Mouse (Mus musculus) layer of hippocampus, postnatal 14 days (tissue): ENCODE results near the gene Camkk2. TPM values are rescaled to one million over a fixed set of nuclear protein-coding genes. Genes with fewer than 3 reads are reported as not detected.

Experiments used
- DNase-seq, 2 experiments: peaks; one replicate each; pipeline ENCODE4 v3.0.0; 2021 to 2022; ENCODE audit warnings: low spot score in 2 of 2, mixed read lengths in 1 of 2
- microRNA-seq, 2 experiments: library from miRNA; unstranded; fragments of <30 nt; microRNA quantifications; one replicate each; pipeline ENCODE4 v1.2.0; 2021
- total RNA-seq, 2 experiments: library from RNA; stranded (reverse); gene quantifications; 2 replicates each; pipeline ENCODE4 v1.2.3; 2021

Gene Camkk2
- total RNA-seq, 2 experiments from 2014 or later, result 116 to 120 TPM

DNA sequence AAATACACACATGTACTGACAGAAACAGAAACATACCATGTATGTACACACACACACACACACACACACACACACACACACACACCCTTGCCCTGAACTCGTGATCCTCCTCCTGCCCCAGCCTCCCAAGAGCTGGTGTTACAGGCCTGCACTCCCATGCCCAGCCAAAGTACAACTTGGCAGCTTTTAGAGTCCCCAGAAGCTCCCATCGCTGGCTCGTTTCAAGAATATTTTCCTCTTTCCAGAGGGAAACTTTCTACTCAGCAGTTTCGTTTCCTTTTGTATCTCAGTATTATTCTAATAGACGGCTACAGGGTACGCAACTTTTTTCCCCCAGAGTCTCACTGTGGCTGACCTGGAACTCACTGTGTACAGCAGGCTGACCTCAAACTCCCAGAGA lies 77.1 kb downstream of the Camkk2 start:
- no peak for DNase-seq

GRCm38 (mm10) chr5:122700837-122701212 lies 78.4 kb downstream of the Camkk2 start:
- no peak for DNase-seq

DNA sequence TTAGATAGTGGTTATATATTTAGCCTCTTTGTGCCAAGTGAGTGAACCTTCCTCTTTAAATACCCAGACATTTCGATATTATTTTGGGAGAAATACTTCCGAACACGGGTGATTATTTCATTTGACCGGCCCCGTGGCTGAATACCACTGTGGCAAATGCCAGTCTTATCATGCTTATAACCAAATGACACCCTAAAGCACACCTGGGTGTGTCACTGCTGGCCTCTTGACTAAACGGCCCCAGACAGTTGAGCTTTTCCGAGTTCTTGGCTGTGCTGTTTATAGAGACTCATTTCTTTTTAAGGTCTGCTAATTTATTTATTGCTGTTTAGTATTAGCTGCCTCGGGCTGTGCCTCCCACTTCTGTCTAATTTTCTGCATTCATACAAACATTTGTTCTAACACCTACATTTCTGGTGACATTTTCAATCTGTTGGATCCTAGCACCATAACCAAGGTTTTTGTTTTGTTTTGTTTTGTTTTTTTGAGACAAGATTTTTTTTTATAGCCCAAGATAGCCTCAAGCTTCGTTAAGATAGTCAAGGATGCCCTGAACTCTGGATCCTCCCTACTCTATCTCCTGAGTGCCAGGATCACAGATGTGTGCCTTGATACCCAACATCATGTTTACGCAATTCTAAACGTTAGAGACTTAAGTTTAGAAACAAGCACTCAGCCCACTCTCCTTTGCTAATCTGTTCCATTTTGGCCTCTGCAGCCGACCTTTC lies 78.9 kb downstream of the Camkk2 start:
- no peak for DNase-seq

- no peak for DNase-seq
These were observed 80.5 kb downstream of the Camkk2 start for GRCm38 (mm10) chr5:122698701-122699060.

DNA sequence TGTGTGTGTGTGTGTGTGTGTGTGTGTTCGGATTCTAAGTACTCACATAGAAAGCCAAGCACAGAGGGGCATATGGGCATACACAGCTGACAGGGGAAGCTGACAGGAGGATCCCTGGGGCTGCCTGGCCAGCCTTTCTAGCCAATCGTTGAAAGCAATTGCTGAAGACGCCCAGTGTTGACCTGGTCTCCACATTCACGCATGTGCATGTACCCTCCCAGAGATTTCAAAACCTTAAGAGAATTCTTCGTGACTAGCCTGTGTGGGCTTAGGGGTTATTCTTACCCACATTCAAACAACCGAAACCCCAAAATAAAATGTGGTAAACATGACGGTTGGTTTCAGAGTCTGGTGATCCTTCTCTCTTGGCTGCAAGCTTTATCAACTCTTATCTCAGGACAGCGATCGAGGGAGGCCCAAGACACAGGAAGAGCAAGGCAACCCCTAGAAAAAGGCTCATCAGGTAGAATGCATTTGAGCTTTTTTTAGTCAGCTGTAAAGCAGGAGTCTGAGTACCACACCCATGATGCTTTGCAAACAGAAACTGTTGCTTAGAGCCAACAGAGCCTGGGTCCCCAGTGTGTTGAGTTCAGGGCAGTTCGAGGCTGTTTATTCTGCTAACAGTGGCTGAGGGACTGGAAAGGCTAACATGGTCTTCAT lies 81.0 kb downstream of the Camkk2 start:
- no peak for DNase-seq

DNA sequence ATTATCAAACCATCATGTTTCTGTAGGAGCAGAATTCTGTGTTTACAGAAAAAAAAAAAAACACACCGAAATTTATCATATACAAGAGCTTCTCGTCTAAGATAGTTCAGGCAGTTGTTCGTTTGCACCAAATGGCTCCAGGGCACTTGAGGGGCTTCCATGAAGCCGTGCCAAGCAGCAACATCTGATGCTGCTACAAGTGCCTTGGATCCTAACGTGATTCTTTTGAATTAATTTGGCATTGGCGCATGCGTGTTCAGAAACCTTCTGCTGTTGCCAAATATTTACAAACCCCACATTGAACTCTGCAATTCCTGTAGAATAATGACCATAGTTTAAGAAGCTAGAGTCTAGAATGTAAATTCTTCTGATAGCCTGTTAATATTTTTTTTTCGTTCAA lies 83.7 kb downstream of the Camkk2 start:
- DNase-seq, result peak in 1 of 2 experiments; percentile 20

- peak in 1 of 2 experiments; percentile 29 for DNase-seq
These were observed 85.6 kb downstream of the Camkk2 start for GRCm38 (mm10) chr5:122693431-122694207.

DNA sequence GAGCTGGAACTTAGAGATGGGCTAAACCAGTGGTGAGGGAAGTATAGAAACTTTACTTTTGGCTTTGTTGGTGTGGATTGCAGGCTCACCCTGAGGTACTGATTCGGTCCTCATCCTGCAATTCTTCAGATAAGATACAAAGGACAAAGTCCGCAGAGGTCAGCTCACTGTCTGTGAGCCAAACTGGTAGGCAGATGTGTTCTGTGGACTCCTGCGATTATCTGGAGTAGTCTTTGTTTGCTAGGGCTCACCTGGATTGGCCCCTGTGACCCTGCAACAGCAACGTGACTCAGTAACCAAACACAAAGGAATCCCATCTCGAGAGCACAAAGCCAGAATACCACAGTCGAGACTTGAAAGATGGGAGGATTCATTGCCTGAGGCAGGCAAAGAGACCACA lies 88.7 kb downstream of the Camkk2 start:
- DNase-seq, result no peak

DNA sequence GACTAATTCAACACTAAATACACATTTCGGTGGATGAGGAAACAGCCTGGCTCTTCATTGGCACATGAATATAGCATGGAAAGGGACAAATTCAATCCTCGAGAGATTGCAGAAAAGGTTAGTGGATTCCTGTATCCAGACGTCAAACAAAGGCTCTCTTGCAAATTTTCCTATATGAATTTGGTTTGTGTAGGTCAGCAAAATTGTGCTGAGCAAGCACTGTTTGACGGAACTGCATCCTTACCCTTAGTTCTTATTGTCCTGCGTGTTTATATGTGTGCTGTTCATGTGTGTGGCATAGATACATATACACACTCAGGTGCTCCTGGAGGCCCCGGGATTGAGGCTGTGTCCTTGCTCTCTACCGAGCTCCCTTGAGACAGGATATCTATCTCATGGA lies 90.1 kb downstream of the Camkk2 start:
- DNase-seq, result no peak

DNA sequence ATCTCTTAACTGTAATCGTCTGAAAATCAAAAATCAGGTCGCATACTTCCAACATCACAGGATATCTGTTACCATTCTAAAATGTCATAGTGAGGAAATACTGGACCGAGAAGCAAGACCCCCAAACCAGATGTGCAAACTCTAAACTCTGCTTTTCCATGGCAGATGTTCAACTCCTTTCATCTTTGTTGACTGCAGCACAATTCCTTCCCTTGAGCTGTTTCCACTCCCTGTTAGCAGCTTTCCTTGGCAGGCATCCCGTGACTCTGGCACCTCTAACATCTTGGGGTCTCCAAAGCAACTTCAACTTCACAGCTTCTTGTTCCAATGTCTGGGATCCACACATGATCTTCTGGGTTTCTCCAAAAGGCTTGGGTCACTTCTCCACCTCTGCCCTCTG lies 91.8 kb downstream of the Camkk2 start:
- no peak for DNase-seq

GRCm38 (mm10) chr5:122683926-122684325 lies 95.3 kb downstream of the Camkk2 start:
- no peak for DNase-seq

DNA sequence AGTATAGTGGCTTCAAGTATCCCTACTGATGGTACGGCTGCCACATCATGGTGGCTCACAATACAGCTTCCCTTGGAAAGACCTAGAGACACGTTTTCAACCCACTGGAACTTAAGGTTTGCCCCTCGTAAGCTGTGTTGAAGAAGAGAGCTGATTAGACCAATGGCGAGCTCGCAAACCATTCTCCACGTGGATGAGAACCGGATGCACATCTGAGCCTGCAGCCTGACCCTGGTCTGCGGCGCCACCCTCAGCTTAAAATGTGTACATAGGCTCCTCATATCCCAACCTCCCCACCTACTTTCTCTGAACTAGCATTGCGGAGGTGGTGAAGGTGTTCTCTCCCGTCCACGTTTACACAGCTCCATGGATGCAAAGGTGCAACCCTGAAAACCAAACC lies 97.9 kb downstream of the Camkk2 start:
- no peak for DNase-seq

Small RNA genes lying within 50 kb of the gene (microRNA-seq; reads per million reads assigned to microRNA genes)
- gene Mir8115, result 4.5 to 4.8 reads per million in 2 experiments

Other genes starting within 250 kb of the Camkk2 start
- 10 to 100 TPM; 31.0 to 31.1 TPM for gene Ift81, start 164.9 kb downstream of the Camkk2 start, total RNA-seq
- gene P2rx7, start 135.5 kb downstream of the Camkk2 start, total RNA-seq, result 1 to 10 TPM; 7.8 TPM
- 10 to 100 TPM; 11.0 to 11.4 TPM for gene P2rx4, start 71.9 kb downstream of the Camkk2 start, total RNA-seq
- 100 to 1,000 TPM; 215 to 219 TPM for gene Anapc5, start 41.9 kb upstream of the Camkk2 start, total RNA-seq
- 10 to 100 TPM; 47.1 to 53.0 TPM for gene Rnf34, start 70.6 kb upstream of the Camkk2 start, total RNA-seq
- gene Kdm2b, start 210.4 kb upstream of the Camkk2 start, total RNA-seq, result 10 to 100 TPM; 41.3 to 54.5 TPM
- gene Orai1, start 235.7 kb upstream of the Camkk2 start, total RNA-seq, result 10 to 100 TPM; 15.1 to 16.2 TPM